Mouse (Mus musculus) spleen, adult 18-20 months (tissue): ENCODE data around the gene Cyp2f2.
A peak's percentile ranks its signal among the peaks of the same experiment; 100 is the strongest.

Experiments used
- DNase-seq, 2 experiments: peaks; one replicate each; pipeline ENCODE4 v3.0.0; 2022; ENCODE audit warnings: mixed read lengths in 2 of 2

Gene Cyp2f2

DNA sequence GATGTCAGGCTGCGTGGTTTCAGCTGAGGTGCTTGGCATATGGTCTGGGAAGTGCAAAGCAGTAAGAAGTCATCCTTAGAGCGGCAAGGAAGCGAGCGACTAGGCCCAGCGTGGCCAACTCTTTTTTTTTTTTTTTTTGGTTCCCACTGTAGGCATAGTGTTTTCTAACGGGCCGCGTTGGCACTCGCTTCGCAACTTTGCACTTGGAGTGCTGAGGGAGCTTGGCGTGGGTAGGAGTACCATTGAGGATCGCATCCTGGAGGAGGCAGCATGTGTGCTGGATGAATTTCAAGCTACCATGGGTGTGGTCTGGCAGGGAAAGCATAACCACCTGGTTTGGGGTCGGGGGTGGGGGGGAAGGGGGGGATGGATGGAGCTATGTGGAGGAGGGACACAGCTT is 36.3 kb downstream of the Cyp2f2 start:
- no peak for DNase-seq

DNA sequence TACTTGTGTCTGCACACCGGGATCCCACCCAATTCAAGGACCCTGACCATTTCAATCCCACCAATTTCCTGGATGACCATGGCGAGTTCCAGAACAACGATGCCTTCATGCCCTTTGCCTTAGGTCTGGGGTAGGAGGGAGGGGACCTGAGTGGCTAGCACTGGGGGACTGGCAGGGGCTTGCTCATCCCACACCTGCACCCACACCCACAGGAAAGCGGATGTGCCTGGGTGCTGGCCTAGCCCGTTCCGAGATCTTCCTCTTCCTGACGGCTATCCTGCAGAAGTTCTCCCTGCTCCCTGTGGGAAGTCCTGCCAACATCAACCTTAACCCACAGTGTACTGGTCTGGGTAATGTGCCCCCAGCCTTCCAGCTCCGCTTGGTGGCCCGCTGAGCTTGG is 38.5 kb downstream of the Cyp2f2 start:
- no peak for DNase-seq

DNA sequence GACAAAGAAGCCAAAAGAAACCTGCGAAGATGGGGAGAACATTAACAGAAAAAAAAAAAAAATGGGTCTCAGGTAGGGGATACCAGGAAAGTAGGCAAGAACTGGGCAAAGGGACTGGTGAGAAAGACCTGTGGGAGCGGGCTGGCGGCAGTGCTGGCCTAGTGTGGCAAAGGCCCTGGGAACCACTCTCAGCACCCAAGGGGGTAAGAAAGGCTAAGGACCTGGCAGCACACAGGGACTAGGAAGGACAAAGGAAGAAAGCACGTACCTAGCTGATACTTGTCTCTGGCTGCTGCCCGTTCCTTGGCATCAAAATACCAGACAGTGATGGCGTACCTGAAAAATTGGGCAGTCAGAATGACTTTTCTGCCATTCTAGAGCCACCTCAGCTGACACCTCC is 39.5 kb downstream of the Cyp2f2 start:
- DNase-seq: no peak

DNA sequence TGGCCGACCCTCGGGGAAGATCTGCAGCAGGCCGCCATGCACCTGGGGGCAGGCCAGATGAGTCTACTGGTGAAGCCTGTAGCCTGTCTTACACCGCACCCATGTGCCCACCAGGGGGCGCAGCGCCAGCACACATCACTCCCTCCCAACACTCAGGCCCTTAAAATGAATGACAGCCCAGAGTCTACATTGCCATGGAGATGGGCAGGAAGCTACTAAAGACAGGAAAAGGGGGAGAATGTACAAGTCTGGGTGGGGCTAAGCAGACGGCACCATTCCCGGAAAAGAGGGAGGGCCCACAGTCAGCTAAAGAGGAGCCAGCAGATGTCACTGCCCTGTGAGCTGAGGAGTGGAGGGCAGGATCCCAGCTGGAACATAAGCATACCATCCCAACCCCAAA is 40.2 kb downstream of the Cyp2f2 start:
- peak; percentile 79 to 88 for DNase-seq

DNA sequence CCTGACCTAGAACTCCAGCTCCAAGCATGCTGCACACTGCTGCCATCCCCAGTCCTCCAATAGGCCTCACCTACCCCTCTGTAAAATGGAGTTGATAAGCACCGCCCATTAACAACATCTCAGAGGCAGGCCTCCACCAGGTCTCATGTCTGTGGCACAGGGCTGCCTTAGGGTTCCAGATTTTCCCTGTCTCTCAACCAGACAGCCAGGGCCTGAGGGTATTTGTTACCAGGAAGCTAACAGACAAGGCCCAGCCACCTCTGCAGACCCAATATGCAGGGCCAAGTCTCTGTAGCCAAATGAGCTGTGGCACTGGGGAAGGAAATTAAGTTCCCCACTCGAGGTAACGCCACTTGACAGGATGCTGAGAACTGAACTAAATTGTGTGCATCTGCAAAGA is 41.2 kb downstream of the Cyp2f2 start:
- DNase-seq: no peak

DNA sequence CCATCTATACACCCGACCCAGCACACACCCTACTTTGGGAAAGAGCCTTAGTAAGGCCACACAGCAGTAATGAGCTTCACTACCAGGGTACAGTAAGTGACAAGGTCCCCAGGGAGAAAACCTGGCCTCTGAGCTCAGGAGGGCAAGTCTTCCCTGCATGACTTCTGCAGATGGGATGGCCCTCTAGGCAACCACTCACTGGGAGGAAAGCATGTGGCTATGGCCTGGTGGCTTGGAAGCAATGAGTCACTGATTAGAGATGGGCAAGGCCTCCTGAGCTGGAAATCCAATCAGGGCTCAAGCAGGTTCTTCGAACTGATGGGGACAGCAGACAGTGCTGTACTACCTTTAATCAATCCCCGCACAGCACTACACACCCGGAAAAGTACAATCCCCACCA is 42.0 kb downstream of the Cyp2f2 start:
- DNase-seq: no peak

DNA sequence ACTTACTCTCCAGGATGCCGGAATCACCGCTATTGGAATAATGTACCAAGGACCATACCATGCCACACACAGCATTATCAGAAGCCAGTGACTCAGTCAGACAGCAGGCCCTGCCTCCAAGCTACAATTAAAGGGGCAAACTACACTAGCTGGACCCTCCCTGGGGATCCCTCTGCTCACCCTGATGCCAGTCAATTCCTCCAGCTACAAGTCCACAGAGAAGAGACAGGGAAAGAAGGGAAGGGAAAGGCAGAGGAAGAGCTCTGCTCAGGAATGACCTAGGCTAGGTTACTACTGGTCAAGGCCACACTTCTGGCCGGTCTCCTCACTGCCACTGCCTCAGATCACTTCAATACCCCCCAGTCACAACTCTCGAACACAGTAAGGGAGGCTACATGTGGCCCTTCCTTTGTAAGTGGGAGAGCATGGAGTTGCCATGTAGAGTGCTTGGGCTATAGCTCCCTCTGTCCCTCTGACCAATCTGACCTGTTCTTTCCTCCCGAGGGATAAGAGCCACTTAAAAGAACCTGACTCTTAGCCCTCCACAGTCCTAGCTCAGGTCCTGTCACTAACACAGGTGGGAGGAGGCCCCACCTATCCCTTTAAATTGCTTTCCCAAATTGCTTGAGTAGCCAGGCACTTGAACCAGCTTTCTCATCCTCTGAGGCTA is 43.2 kb downstream of the Cyp2f2 start:
- DNase-seq: no peak

DNA sequence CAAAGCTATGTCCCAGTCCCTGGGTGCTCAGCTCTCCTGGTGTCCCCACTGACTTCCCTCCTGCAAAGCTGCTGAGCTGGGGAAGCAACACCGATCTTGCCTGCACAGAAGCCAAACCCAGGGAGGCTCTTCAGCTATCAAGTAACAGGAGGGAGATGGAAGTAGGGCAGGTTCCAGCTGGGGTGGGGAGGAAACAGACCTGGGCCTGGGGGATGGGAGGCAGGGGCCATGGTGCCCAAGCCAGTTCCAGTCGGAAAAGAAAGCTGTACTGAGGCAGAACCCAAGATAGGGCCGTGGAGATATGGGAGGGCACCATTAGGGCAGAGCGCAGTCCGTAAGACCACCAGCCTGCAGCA is 43.7 kb downstream of the Cyp2f2 start:
- no peak for DNase-seq

DNA sequence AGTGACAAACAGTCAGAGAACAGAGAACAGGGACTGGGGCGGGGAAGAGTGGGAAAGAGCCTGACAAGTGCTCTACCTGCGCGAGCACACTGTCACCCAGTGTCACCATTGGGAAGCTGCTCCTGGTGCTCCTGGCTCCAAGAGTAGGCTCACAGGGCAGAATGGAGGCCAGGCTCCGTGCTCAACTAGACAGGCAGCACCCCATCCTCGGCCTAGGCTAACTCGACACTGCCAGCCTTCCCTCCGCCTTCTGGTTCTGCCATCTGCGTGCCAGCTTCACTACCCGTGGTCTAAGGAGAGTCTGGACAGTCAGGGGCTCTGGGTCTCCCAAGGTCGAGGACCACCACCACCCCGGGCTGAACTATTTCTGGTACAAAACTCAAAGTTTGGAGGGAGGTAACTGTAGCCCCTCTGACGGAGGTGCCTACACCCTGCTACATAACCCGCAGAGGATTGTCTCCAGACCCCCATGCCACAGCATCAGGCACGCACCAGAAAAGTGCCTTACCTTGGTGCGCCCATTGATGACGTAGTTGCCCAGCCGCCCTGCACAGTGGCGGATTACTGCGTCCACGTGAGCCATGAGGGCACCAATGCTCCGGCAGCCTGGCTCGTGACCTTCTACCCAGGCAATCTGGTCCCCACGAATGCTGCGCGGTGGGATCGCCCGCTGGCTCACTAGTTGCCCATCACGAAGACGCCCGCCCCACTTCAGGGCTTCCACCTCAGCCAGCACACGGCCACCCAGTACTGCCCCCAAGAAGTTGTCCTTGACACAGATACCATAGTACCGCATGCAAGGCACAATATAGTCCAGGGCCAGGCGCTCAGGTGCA is 44.6 kb downstream of the Cyp2f2 start:
- DNase-seq: no peak

DNA sequence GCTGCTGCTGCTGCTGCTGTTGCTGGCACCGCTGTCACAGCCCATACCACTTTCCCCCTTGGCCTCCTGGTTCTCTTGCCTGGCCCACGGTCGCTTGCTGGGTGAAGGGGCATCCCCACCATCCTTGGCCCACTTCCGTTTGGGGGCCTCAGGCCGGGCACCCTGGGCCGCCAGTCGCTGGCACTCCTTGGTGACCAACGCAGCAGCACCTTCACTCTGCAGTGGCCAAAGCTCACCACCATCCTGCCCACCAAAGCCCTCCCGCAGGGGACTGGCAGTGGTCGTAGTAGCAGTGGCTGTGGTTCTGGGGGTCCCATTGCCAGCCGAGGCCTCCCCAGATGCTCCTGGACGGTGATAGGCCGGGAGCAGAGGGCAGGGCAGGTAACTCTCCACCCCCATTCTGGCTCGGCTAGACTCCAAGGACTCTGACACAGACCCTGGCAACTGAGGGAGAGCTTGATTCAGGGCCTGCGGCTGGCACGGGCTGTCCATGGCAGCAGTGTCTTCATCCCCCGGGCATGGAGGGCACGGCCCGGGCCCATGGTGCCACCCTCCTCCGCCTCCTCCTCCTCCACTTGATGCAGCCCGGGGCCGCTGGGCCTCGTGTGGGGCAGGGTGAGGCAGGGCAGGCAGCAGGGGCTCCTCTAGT is 45.4 kb downstream of the Cyp2f2 start:
- DNase-seq: peak in 1 of 2 experiments; percentile 33

DNA sequence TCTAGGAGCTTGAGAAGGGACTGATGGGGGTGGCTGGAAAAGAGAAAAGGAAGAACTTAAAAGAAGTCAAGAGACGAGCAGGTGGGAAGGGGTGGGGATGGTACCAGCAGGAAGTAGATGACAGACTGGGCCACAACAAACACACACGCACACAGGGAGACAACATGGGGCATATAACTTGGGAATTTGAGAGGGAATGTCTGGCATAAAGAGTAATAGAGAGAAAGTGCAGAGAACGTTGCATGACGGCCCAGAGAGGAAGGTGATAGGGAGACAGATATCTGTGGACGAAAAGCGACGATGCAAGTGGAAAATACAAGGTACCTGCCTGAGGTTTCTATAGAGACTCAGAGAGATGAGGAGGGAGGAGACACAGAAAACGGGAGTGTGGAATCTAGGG is 46.0 kb downstream of the Cyp2f2 start:
- DNase-seq: no peak

DNA sequence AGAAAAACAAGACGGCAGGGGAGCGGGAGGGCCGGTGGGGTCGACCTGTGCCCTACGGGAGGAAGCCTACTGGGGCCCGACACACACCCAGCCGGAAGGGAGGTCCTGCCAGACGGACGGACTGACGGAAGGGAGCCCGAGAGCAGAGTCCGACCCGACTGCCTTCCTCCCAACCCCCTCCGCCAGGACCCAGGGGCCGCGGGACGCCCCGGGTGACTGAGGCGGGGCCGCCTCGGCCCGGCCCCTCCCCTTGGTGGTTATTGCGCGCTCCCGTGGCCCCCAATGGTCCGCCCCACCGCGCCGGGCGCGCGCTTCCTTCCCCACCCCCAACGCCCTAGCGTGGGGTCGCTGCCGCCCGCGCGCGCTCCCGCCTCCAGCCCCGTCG is 46.5 kb downstream of the Cyp2f2 start:
- peak; percentile 84 to 87 for DNase-seq

DNA sequence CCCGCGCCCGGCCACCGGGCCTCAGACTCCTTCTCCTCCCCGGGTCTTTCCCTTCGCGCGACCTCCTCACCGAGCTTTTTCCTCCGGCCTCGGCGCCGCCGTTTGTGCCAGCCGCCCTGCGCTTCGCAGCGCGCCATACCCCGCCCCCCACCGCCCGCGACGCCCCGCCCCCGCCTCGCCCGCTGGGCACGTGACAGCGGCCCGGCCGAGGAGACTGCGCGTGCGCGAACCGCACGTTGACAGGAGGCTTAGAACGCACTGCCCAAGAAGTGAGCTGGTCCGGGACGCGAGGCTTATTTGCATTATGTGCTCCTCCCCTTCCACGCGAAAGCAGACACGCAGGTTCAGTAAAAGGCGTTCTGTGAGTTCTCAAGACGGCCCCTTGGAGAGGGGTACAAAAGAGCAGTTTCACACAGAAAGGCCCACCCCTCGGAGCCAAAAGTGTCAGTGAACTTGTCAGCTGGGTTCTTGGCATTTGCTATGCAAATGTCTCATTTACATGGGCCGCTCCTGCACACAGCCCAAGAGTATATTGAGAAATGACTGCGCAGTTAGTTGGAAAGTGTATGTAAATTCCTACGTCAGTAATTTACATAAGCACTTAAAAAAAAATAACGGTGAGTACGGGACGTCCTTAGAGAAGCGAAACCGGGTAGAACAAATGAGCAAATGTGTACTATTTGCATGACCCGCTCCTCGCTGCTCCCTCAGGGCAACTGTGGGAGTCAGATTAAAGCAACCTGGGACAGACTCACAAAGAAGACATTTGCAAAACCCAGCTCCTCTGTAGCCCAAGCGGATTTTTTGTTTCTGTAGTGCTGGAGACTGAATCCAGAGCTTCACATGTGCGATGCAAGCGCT is 47.1 kb downstream of the Cyp2f2 start, which contains the start of gene Egln2:
TSS of gene Egln2 (minus strand) at position 189 of the 861 bp plus-strand sequence.
- DNase-seq: peak; percentile 93 to 94

DNA sequence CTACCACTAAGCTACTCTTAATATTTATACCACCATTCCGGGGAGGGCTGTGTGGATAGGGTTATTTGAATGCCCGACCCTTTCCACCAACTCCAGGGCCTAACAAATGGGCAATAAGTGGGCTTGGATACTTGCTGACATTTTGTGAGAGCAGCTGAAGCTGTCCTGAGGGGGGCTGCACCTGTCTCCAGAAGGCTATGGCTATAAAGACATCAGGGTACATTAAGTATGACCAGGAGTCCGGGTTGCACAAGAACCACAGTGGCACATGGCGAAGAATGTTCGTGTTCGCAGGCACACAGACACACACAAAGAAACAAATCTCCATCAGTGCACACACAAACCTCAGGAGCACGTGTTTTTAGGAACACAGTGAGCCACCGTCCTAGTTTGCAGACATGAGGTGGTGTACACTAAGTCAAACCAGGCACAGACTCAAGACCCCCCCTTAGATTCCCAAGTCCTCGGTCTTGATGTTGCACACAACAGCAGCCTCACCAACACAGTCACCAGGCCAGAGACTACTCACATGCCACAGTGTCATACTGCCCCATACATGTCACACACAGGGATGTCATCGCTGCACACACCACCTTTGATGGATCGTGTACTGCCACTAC is 47.9 kb downstream of the Cyp2f2 start:
- no peak for DNase-seq

DNA sequence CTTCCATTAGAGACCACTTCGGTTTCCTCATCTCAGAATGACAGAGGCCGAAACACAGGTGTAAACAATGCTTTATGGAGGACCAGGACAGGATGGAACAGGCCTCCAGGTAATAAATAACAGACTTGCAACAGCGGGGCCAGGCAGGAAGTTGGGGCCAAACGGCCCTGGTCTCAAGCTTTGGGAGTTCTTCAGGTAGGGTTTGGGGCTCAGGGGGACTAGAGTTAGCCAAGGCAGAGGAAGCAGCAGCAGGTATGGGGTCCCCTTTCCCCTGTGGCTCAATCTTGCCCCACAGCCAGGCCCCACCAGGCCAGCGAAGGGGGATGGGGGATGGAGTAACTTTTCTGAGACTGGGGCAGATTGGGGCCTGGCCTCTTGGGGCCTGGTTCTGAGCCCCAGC is 48.7 kb downstream of the Cyp2f2 start:
- DNase-seq: no peak

DNA sequence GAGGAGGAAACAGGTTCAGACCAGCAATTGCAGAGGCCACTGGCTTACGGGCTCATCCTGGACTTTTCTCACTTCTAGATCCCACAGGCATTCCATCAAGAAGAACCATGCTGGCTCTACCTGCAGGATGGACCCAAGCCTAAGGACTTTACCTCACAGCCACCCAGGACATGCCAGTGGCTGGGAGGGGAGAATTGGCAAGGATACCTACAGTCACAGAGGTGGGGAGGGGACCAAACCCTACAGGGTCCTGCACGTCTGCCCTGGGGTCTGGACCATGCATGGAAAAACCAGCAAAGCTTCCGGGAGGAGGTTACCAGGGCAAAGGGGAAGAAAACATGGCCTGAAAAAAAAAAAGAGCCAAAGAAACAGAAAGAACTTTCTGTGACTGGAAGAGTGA is 51.3 kb downstream of the Cyp2f2 start:
- DNase-seq: no peak

DNA sequence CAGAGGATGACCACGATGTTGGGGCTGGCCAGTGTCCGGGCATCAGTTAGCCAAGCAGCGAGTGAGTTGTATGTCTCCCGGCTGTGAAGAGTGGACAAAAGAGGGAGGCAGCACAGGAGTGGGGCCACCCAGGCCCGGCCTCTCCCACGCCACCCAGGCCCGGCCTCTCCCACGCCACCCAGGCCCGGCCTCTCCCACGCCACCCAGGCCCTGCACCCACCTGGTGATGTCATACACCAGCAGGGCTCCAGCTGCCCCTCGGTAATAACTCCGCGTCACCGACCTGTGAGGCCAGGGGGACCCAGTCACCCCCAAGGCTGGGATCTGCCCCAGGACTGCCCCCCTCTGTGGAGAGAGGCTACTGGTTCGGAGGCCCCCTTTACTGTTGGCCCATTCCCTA is 54.8 kb downstream of the Cyp2f2 start:
- DNase-seq: no peak

DNA sequence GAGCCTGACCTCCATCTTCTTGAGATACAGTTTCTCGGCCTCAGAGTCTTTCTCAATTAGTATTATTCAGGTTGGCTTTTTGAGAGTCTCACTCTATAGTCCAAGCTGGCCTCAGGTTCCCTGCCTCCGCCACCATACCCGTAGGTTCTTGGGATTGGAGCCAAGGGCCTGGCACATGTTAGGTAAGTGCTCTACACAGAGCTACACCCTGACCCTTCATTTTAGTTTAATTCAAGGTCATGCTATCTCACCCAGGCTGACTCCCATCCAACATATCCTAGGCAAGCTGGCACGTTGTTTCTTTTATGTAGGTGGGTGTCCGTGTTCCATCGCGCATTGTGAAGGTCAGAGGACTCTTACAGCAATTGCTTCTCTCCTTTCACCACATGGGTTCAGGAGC is 55.2 kb downstream of the Cyp2f2 start:
- no peak for DNase-seq

DNA sequence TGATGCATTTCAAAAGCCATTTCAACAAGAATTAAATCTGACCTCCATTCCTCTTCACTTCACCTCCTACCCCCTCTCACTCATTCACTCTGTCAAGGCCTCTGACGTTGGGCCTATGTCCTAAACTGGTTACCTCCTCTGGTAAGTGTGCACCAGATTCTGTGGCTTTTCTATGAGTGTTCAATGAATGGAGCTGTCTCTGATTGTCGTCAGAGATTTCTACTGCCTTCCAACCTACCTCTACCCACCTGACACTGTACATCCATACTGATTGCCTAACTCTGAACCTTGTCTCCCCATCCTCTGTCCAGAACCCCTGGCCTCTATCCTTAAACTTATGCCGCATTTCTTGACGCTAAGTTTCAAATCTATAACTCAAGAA is 58.2 kb downstream of the Cyp2f2 start:
- no peak for DNase-seq

DNA sequence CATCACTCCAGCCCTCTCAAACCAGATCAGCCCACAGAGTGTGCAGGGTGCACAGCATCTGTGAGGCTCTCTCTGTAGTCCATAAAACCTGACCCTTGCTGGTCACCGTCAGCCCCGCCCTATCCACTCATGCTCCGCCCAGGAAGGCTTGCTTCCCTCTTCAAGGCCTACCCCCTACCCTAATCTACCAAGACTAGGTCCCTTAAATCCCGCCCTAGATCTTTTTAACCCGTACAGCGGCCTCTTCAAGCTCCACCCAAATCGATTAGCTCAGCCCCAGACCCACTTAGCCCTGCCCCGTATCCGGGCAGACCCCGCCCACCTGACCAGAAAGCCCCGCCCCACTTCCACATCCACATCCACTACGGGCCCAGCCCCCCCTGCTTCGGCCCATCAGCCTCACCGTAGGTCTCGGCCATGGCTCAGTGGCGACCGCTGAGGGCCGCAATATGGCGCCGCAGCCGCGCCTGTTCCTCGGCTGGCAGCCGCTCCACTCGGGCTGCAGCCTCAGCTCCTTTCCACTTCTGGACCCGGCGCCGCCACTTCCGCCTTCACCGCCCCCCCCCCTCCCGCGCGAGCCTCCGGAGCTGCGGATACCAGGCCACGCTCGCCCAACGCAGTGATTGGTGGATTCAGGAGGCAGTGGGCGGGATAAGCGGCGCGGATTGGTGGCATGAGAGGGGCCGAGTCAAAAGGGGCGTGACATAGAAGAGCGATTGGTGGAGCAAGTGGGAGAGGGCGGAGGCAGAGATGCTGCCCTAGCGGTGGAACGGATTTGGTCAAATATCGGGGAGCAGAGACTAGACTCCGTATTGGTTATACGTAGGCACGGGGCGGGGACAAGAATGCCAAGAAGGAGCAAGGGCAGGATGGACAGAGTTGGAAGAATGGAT is 58.9 kb downstream of the Cyp2f2 start, which contains the start of gene Rab4b:
TSS of gene Rab4b (minus strand) at position 573 of the 893 bp plus-strand sequence.
- DNase-seq: peak; percentile 96 to 99

DNA sequence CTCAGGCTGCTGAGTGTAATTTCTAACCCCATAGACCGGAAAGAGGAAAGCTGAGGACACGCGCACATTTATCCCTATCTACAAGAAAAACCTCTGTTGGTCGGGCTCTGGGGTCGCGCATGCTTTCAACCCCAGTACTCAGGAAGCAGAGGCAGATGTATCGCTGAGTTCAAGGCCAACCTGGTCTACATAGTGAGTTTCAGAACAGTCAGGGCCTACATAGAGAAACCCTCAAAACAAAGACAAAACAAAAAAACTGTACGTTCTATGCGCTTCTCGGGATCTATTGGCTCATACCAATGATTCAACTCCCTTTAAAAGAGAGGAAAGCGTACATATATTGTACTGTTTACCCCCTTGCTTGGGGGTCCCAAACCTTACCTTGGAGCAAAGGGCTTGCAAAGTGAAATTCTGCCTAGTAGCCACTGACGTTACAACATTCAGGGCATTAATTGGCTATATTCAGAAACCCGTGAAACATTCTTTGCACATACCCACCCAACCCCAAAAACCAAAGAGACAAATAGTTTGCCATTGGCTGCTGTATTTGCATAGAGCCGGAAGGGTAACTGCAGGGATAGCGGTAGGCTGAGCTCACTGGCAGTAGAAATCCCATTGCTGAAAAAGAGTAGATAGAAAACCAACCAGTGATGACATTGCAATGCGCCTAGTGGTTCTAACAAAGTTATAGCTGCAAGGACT is 59.7 kb downstream of the Cyp2f2 start:
- DNase-seq: no peak
